Mouse (Mus musculus) kidney, embryonic 15.5 days (tissue): ENCODE measurements around the gene Dok5. TPM values are rescaled to one million over a fixed set of nuclear protein-coding genes. Genes with fewer than 3 reads are reported as not detected.

ENCODE experiments used
- ATAC-seq: fragments of 200-750 bp; cut with Nextera tagmentation; replicated peaks from 2 replicates; pipeline ENCODE4 v1.8.0; 2017; ENCODE audit warnings: moderate TSS enrichment; ENCODE audit not compliant: low FRiP score
- H3K27ac ChIP-seq: fragments of 300-500 bp; sonication (generic); 2 replicates; pipeline ENCODE4 v1.5.1; 2015; ENCODE audit warnings: mild to moderate bottlenecking, inconsistent platforms
- H3K27me3 ChIP-seq: fragments of 300-500 bp; sonication (generic); 2 replicates; pipeline ENCODE4 v1.6.1; 2015; ENCODE audit warnings: inconsistent platforms
- H3K36me3 ChIP-seq: fragments of 300-500 bp; sonication (generic); 2 replicates; pipeline ENCODE4 v1.6.1; 2015; ENCODE audit warnings: inconsistent platforms
- H3K4me1 ChIP-seq: fragments of 300-500 bp; sonication (generic); 2 replicates; pipeline ENCODE4 v1.6.1; 2015; ENCODE audit warnings: inconsistent platforms
- H3K4me2 ChIP-seq: fragments of 300-500 bp; sonication (generic); 2 replicates; pipeline ENCODE4 v1.6.1; 2015; ENCODE audit warnings: moderate library complexity, mild to moderate bottlenecking, inconsistent platforms
- H3K4me3 ChIP-seq: fragments of 300-500 bp; sonication (generic); replicated peaks from 2 replicates; pipeline ENCODE4 v1.5.1; 2015; ENCODE audit warnings: mild to moderate bottlenecking, inconsistent platforms
- H3K9ac ChIP-seq: fragments of 300-500 bp; sonication (generic); 2 replicates; pipeline ENCODE4 v1.6.1; 2015; ENCODE audit warnings: mild to moderate bottlenecking, inconsistent platforms
- H3K9me3 ChIP-seq: fragments of 300-500 bp; sonication (generic); replicated peaks from 2 replicates; pipeline ENCODE4 v1.6.1; 2016; ENCODE audit warnings: inconsistent platforms
- WGBS: fragments of 180-500 bp; shearing (Covaris S2); methylation state at CpG from one replicate; pipeline ENCODE4 v1.1.7; 2015; ENCODE audit warnings: mixed read lengths; 5-methylcytosine and 5-hydroxymethylcytosine counted together
- polyA plus RNA-seq: library from polyadenylated mRNA; unstranded; fragments of >200 nt; fragmentation: Nextera tagmentation; extraction: Ambion mirVana; gene quantifications from 2 replicates; pipeline ENCODE4 v1.2.1, GENCODE M21; 2015

Dok5 gene
- polyA plus RNA-seq, 1 experiment from 2014 or later: 2.2 TPM

DNA sequence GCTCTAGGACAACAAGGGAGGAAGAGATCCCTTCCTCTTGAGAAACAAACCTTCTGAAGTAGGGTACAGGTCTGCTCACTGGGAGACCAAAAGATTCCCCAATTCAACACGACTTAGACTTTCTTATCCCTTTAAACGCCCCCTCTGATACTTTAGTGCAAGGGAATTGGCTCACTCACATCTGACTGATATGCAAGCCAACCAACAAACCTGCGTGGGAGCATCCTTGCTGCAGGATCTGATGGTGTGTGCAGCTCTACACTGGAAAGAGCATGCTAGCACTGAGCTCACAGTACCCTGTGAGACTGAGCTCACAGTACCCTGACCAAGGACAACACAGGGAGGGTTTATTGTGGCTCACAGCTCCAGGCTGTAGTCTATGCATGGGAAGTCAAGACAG lies 139.9 kb downstream of the Dok5 start:
- no peak overlapping the region for H3K4me2 ChIP-seq
- H3K4me3 ChIP-seq: no peak overlapping the region
- H3K36me3 ChIP-seq: no peaks in the 10 kb centered on the region
- no peaks in the 10 kb centered on the region for H3K9me3 ChIP-seq
- no peak for ATAC-seq
- H3K27me3 ChIP-seq: no peaks in the 10 kb centered on the region
- no peak overlapping the region for H3K9ac ChIP-seq
- no peak overlapping the region for H3K27ac ChIP-seq
- no peaks in the 10 kb centered on the region for H3K4me1 ChIP-seq
- WGBS: 88% methylated on average over 3 of the region's 3 CpGs

DNA sequence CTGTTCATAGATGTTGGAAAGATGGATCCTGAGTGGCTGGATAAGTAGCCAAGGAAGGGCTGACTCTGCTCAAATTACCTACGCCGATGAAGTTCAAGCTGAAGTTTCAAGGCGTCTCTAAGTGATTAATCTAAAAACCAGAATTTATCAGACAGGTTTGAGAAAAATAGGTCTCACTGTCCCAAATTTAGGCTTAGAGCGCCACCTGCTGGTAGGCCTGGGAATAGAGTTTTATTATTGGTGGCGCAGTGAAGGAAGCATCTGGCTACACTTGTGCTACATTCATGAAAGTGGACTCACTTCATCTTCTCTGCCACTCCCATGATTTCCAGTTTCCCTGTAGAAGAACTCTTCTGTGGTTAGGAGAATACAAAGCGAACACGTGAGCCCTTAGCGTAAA lies 141.8 kb downstream of the Dok5 start:
- no peak overlapping the region for H3K27ac ChIP-seq
- no peaks in the 10 kb centered on the region for H3K36me3 ChIP-seq
- peaks cover 5% of the 10 kb centered on the region for H3K27me3 ChIP-seq
- H3K4me3 ChIP-seq: no peak overlapping the region
- ATAC-seq: no peak
- 11% methylated on average over 8 of the region's 8 CpGs for WGBS
- H3K4me1 ChIP-seq: no peaks in the 10 kb centered on the region
- no peak overlapping the region for H3K9ac ChIP-seq
- no peak overlapping the region for H3K4me2 ChIP-seq
- H3K9me3 ChIP-seq: no peaks in the 10 kb centered on the region

DNA sequence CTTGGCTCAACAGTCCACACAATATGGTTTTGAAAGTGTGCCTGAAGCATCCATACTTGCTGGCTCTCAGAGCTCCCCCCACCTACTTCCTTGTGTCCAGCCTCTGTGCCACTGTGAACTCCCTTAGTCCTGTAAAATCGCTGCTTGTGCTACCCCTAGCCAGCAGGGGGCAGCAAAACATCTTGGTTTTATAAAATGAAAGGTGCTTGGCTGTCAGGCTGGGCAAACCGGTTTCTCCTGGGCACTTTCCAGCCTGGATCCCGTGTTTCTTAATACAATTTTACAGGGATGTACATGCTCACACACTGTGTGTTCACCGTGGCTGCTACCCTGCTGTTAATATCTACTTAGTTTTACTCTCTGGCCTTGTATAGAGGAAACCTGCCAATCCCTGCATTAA lies 145.9 kb downstream of the Dok5 start:
- no peak overlapping the region for H3K4me3 ChIP-seq
- 2% methylated on average over 4 of the region's 4 CpGs for WGBS

DNA sequence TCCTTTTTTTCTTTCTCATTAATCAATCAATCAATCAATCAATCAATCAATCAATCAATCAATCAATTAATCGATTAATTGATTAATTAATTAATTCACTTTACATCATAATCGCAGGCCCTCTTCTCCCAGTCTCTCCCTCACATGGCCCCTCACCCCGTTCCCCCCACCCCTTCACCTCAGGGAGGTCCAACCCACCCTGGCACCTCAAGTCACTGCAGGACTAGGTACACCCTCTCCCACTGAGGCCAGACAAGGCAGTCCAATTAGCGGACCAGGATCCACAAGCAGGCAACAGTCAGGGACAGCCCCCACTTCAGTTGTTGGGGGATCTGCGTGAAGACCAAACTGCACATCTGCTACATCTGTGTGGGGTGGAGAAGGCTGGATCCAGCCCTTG lies 146.3 kb downstream of the Dok5 start:
- ATAC-seq: no peak
- Histone ChIP-seq H3K4me1 (0 out of 2 replicates have a peak, but pooled peaks cover 3% of the 10 kb centered on the region), H3K9ac (no peak overlapping the region), H3K36me3 (no peaks in the 10 kb centered on the region), H3K9me3 (no peaks in the 10 kb centered on the region), H3K4me2 (no peak overlapping the region), H3K4me3 (no peak overlapping the region), H3K27me3 (peaks cover 22% of the 10 kb centered on the region), H3K27ac (no peak overlapping the region)
- WGBS: 59% methylated on average over 5 of the region's 5 CpGs

More for the DNA sequence above, 145.9 kb downstream of the Dok5 start:
- no peak overlapping the region for H3K9ac ChIP-seq
- no peak overlapping the region for H3K4me2 ChIP-seq
- ATAC-seq: peak; percentile 79
- H3K27ac ChIP-seq: no peak overlapping the region
- H3K36me3 ChIP-seq: no peaks in the 10 kb centered on the region
- H3K9me3 ChIP-seq: no peaks in the 10 kb centered on the region
- peaks cover 22% of the 10 kb centered on the region for H3K27me3 ChIP-seq
- 0 out of 2 replicates have a peak, but pooled peaks cover 3% of the 10 kb centered on the region for H3K4me1 ChIP-seq

DNA sequence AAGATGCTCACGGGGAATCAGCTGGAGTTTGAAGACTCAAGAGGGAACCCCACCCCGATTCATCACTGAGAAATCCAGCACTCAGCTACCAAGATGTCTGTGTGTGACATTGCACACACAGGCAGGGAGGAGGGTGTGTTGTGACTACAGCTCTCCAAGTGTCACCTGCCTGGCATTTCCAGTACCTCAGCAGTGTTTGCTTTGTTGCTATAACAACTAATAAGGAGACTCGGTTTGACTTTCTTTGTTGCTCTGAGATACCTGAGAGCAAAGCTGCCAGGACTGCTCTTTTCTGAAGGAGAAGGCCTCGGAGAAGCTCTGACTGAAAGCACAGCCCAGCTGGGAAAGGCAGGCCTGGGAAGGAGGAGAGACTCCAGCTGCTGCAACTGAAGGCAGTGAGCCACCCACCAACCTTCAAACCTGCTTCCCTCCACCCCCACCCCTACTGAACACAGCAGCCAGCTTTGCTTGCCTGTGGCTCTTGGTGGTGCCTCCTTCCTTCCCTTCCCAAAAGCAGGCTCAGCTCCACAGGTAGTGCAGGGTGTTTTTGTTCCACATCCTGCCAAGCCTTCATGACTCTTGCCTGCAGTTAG lies 152.7 kb downstream of the Dok5 start:
- ATAC-seq: no peak
- Histone ChIP-seq H3K4me1 (no peaks in the 10 kb centered on the region), H3K4me3 (no peak overlapping the region), H3K4me2 (no peak overlapping the region), H3K36me3 (no peaks in the 10 kb centered on the region), H3K27ac (no peak overlapping the region), H3K9me3 (no peaks in the 10 kb centered on the region), H3K9ac (no peak overlapping the region), H3K27me3 (peaks cover 9% of the 10 kb centered on the region)
- WGBS: 67% methylated on average over 4 of the region's 4 CpGs

DNA sequence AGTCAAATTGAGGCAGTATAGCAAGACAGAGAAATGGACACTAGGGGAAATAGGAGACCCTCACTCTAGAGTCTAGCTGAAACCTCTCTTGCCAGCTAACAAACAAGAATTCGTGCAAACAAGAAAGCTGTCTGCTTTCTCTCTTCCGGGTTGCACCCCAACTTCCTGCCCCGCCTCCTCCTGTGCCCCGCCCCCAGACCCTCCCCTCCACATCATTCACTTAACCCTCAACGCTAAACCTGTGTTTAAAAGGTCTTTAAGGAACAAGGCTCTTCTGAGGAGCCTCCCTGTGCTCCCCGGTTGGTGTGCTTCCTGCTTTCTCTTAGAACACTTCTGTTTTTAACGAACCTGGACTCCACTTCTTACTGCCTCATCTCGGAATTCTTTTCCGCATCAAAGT lies 156.4 kb downstream of the Dok5 start:
- H3K4me1 ChIP-seq: no peaks in the 10 kb centered on the region
- 59% methylated on average over 9 of the region's 9 CpGs for WGBS
- no peak overlapping the region; the same call in 1 of the 2 replicates for H3K4me3 ChIP-seq
- H3K27me3 ChIP-seq: no peaks in the 10 kb centered on the region
- no peak for ATAC-seq
- no peaks in the 10 kb centered on the region for H3K9me3 ChIP-seq
- no peaks in the 10 kb centered on the region for H3K36me3 ChIP-seq
- H3K4me2 ChIP-seq: no peak overlapping the region
- H3K9ac ChIP-seq: no peak overlapping the region
- H3K27ac ChIP-seq: no peak overlapping the region

DNA sequence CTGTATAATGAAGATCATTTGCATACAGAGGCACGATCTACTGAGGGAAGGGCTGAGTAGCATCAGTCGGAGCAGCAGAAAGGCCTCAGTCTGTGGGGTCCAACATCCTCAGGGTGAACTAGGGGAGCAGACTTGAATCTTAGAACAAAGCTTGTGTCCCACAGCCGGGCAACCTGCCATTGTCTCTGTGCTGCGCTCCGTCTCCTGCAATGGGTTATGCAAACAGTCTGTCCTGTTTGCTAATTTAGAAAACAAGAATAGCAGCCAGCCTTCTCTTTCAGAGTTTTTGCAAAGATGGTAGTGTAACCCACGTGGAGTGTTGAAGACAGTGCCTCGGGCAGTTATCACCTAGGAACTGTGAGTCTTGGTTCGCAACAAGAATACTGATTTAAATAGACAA lies 163.5 kb downstream of the Dok5 start:
- no peak overlapping the region for H3K27ac ChIP-seq
- no peaks in the 10 kb centered on the region for H3K27me3 ChIP-seq
- ATAC-seq: no peak
- H3K9me3 ChIP-seq: no peaks in the 10 kb centered on the region
- no peak overlapping the region for H3K9ac ChIP-seq
- H3K4me1 ChIP-seq: no peaks in the 10 kb centered on the region
- WGBS: 81% methylated on average over 8 of the region's 8 CpGs
- no peak overlapping the region for H3K4me2 ChIP-seq
- H3K4me3 ChIP-seq: no peak overlapping the region
- no peaks in the 10 kb centered on the region for H3K36me3 ChIP-seq

DNA sequence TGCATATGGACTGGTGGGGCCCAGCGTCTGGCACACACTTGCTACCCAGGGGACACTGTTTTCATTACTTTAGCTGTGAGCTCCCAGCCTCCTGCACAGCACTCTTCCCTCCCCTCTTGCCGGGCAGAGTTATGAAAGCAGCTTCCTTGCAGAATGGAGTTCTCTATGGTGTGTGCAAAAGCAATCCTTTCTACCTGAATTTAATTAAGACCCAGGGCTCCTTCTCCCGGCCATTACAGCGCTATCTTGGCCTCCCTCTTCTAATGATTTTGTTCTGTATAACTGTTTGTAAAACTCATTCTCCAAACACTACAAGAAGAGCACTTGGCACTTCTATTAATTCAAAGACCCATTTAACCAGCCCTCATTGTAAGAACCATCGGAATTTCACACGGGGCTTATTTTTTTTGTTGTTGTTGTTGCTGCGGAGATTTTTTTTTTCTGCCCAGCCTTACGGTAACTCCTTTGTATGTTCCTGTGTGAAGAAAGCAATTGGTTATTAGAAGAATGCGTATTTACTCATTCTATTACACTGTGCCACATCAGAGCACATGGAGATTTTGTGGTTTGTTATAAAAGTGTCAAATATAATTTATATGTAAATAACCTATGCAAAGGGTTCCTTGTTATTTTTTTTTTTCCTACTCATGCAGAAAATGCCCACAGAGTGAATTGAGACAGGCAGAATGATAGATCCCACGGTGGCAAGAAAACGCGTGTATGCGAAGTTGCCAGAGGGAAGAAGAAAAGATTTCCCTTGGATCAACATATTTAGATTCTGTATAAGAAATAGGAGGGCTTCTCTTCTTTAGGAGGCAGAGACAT lies 170.8 kb downstream of the Dok5 start:
- Histone ChIP-seq H3K9me3 (no peaks in the 10 kb centered on the region), H3K4me3 (no peak overlapping the region), H3K27ac (no peak overlapping the region), H3K36me3 (no peaks in the 10 kb centered on the region), H3K9ac (no peak overlapping the region), H3K4me2 (no peak overlapping the region), H3K4me1 (no peaks in the 10 kb centered on the region), H3K27me3 (no peaks in the 10 kb centered on the region)
- 70% methylated on average over 13 of the region's 13 CpGs for WGBS
- ATAC-seq: no peak

DNA sequence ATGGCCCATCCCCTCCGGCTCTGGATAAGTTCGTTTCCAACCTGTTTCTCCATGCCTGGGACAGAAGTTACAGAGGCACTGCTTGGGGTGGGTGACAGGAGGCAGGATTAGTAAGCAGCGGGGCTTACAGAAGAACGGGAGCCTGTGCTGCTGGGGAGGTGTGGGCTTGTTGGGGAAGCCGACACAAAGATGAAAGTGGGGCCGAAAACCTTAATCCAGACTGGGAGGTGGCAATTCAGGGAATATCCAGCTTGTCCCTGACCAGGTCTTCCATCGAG lies 171.4 kb downstream of the Dok5 start:
- Histone ChIP-seq H3K4me3 (no peak overlapping the region), H3K27me3 (no peaks in the 10 kb centered on the region), H3K36me3 (no peaks in the 10 kb centered on the region), H3K4me2 (no peak overlapping the region), H3K4me1 (no peaks in the 10 kb centered on the region), H3K9me3 (no peaks in the 10 kb centered on the region), H3K9ac (no peak overlapping the region), H3K27ac (no peak overlapping the region)
- ATAC-seq: no peak
- 86% methylated on average over 7 of the region's 7 CpGs for WGBS

DNA sequence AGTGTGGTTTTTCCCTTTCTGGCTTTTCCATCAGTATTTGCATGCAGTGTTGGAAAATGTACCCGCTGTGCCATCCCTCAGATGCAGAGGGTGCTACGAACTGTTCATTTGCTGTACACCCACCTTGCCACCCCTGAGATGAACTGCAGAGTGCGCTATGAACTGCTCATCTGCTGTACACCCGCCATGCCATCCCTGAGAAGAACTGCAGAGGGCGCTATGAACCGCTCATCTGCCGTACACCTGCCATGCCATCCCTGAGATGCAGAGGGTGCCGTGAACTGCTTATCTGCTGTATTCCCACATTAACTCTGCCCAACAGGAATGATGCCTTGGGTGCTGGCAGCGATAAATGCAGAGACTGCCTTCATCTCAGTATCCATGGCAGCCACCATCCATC lies 171.8 kb downstream of the Dok5 start:
- Histone ChIP-seq H3K36me3 (no peaks in the 10 kb centered on the region), H3K27me3 (no peaks in the 10 kb centered on the region), H3K4me2 (no peak overlapping the region), H3K9me3 (no peaks in the 10 kb centered on the region), H3K4me1 (no peaks in the 10 kb centered on the region), H3K4me3 (no peak overlapping the region), H3K9ac (no peak overlapping the region), H3K27ac (no peak overlapping the region)
- 96% methylated on average over 9 of the region's 9 CpGs for WGBS
- ATAC-seq: no peak

DNA sequence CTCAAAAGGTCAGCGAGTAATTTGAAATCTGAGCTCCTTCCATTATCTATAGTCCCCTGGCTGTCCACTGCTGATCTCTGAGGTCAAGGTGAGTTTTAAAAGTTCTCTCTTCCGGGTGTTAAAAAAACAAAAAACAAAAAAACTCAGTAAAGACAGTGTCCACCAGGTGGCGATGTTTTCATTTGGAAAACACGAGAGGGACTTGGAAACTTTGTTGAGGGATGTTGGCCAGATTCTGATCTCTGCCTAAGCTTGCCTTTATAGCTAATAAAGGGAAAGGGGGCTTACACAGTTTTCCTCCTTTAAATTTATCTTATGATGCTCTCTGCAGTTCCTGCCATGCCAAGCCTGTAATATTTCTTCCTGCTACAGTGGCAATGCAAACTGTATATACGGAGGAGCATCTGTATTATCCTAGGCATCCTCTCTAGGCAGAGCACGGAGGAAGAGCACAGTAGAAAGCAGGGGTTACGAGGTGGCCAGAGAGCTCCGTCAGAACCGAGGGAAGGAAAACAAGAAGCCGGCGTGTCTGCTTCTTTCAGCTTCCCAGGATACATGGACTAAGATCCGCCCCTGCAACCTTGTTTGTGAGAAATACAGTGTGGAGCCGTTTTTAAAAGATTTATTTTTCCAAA lies 181.1 kb downstream of the Dok5 start:
- H3K36me3 ChIP-seq: no peaks in the 10 kb centered on the region
- no peaks in the 10 kb centered on the region for H3K4me1 ChIP-seq
- WGBS: 28% methylated on average over 13 of the region's 13 CpGs
- no peak for ATAC-seq
- no peaks in the 10 kb centered on the region for H3K9me3 ChIP-seq
- H3K27me3 ChIP-seq: no peaks in the 10 kb centered on the region
- no peak overlapping the region for H3K9ac ChIP-seq
- no peak overlapping the region for H3K27ac ChIP-seq
- peak overlapping the region; percentile 31; the same call in 1 of the 2 replicates for H3K4me2 ChIP-seq
- H3K4me3 ChIP-seq: no peak overlapping the region

DNA sequence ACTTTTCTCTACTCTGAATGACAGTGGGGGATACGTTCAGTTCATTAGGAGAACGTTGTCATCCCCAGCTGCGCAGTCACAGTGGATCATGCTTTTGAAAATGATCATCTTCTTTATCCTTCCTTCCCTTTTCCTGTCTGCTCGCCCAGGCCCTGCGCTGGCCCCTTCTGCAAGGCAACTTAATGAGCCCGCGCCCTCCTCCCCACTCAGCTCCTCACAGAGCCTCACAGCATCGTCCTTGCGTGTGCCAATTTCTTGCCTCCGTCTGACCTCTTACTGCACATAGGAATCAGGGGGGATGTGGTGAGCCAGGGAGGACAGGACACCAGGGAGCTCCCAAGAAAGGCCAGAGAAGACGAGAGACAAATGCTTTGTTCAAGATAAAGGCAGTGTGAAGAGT lies 182.3 kb downstream of the Dok5 start:
- no peak overlapping the region for H3K4me2 ChIP-seq
- no peaks in the 10 kb centered on the region for H3K9me3 ChIP-seq
- no peaks in the 10 kb centered on the region for H3K4me1 ChIP-seq
- ATAC-seq: no peak
- H3K4me3 ChIP-seq: no peak overlapping the region
- no peak overlapping the region for H3K9ac ChIP-seq
- no peak overlapping the region for H3K27ac ChIP-seq
- no peaks in the 10 kb centered on the region for H3K27me3 ChIP-seq
- 75% methylated on average over 11 of the region's 11 CpGs for WGBS
- no peaks in the 10 kb centered on the region for H3K36me3 ChIP-seq
